Comparison of ENCODE assay signal across 17 mouse cellular contexts in genomic region chr7:98842997-98843396, GRCm38 (mm10). TPM values are rescaled to one million over a fixed set of nuclear protein-coding genes. Genes with fewer than 3 reads are reported as not detected.
"Had no signal": no experiment of that assay in that cellular context is flagged by ENCODE, and none has a peak within 500 bp of the region (broad histone marks: within the 10 kb centered on the region; RNA-seq: fewer than 3 reads in every experiment).

No protein-coding gene starts in this region.

- DNase-seq: kidney, adult 11 months; kidney, adult 9 months; kidney, postnatal 14 days; left cerebral cortex, postnatal 4 days; lung, embryonic 14.5 days; lung, postnatal 10 days; right cerebral cortex, postnatal 4 days; spleen, adult 18-20 months; thymus, adult 2 months; thymus, postnatal 36 days had no signal

- H3K27ac ChIP-seq: liver, embryonic 15.5 days; macrophage; midbrain, embryonic 15.5 days; neural tube, embryonic 12.5 days had no signal

- H3K4me3 ChIP-seq: liver, embryonic 15.5 days; megakaryocyte, embryonic 14.5 days; midbrain, embryonic 15.5 days; neural tube, embryonic 12.5 days had no signal

- H3K36me3 ChIP-seq: liver, embryonic 15.5 days; midbrain, embryonic 15.5 days; neural tube, embryonic 12.5 days had no signal

- H3K4me2 ChIP-seq: liver, embryonic 11.5 days; liver, embryonic 15.5 days; lung, embryonic 14.5 days; midbrain, embryonic 11.5 days; midbrain, embryonic 15.5 days; neural tube, embryonic 12.5 days had no signal

- H3K9ac ChIP-seq: liver, embryonic 15.5 days; lung, embryonic 14.5 days; midbrain, embryonic 15.5 days; neural tube, embryonic 12.5 days had no signal

- H3K9me3 ChIP-seq: liver, embryonic 15.5 days; megakaryocyte, embryonic 14.5 days; midbrain, embryonic 15.5 days; neural tube, embryonic 12.5 days had no signal

RNA-seq across cellular contexts. Expression of gene Wnt11, which starts 8.1 kb away (rescaled TPM):
- polyA plus RNA-seq: macrophage had no signal
